Mouse (Mus musculus): ENCODE data around the gene Fcrl5. TPM values are rescaled to one million over a fixed set of nuclear protein-coding genes. Genes with fewer than 3 reads are reported as not detected.

The Fcrl5 gene
- polyA plus RNA-seq, 1 experiment from 2014 or later, result not detected

GRCm38 (mm10) chr3:87521126-87521525, 85.6 kb downstream of the Fcrl5 start:
- no peak for ATAC-seq
- Histone ChIP-seq H3K27ac (ENCODE audit: low read length) (no peak overlapping the region), H3K27me3 (ENCODE audit: control insufficient read depth, insufficient read depth, low read depth, low read length) (no peaks in the 10 kb centered on the region), H3K4me2 (ENCODE audit: low read length) (no peak overlapping the region), H3K4me1 (ENCODE audit: control insufficient read depth, insufficient read depth, low read length) (peaks cover 5% of the 10 kb centered on the region; the same call in 1 of the 2 replicates), H3K9me3 (replicated peaks; ENCODE audit: control insufficient read depth, low read length, poor library complexity, severe bottlenecking) (no peaks in the 10 kb centered on the region), H3K36me3 (ENCODE audit: control insufficient read depth, insufficient read depth, low read length) (no peaks in the 10 kb centered on the region), H3K9ac (ENCODE audit: low read depth, low read length) (no peak overlapping the region), H3K4me3 (ENCODE audit: low read depth, low read length) (no peak overlapping the region)
- 84% methylated on average over 4 of the region's 4 CpGs for WGBS

GRCm38 (mm10) chr3:87521833-87522232, 86.3 kb downstream of the Fcrl5 start:
- WGBS, result 61% methylated on average over 1 of the region's 1 CpGs

DNA sequence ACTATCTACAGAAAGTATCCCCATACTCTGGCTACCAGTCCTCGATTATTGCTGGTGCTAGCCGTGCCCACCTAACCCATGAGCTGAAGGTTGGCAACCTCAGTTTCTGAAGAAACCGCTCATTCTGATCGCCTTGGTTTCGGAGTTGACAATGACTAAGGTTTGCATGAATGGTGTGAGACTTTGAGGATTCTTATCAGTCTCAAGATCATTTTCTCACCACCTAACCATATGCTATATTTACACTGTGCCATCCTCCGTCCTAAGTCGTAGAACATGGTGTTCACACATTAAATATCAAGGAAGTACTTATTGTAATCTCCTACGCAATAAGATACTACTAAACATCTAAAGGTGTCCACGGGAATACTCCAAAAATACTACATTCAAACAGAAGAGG, 88.1 kb downstream of the Fcrl5 start:
- Histone ChIP-seq H3K9ac (ENCODE audit: low read depth, low read length) (no peak overlapping the region), H3K4me1 (ENCODE audit: control insufficient read depth, insufficient read depth, low read length) (peaks cover 15% of the 10 kb centered on the region), H3K4me3 (ENCODE audit: low read depth, low read length) (no peak overlapping the region), H3K4me2 (ENCODE audit: low read length) (no peak overlapping the region), H3K27me3 (ENCODE audit: control insufficient read depth, insufficient read depth, low read depth, low read length) (no peaks in the 10 kb centered on the region), H3K36me3 (ENCODE audit: control insufficient read depth, insufficient read depth, low read length) (peaks cover 6% of the 10 kb centered on the region), H3K9me3 (replicated peaks; ENCODE audit: control insufficient read depth, low read length, poor library complexity, severe bottlenecking) (no peaks in the 10 kb centered on the region), H3K27ac (ENCODE audit: low read length) (no peak overlapping the region)
- WGBS, result 94% methylated on average over 9 of the region's 9 CpGs
- ATAC-seq, result no peak

More at GRCm38 (mm10) chr3:87521833-87522232, 86.3 kb downstream of the Fcrl5 start:
- Histone ChIP-seq H3K27ac (ENCODE audit: low read length) (no peak overlapping the region), H3K27me3 (ENCODE audit: control insufficient read depth, insufficient read depth, low read depth, low read length) (no peaks in the 10 kb centered on the region), H3K4me3 (ENCODE audit: low read depth, low read length) (no peak overlapping the region), H3K36me3 (ENCODE audit: control insufficient read depth, insufficient read depth, low read length) (no peaks in the 10 kb centered on the region), H3K4me1 (ENCODE audit: control insufficient read depth, insufficient read depth, low read length) (peaks cover 12% of the 10 kb centered on the region), H3K4me2 (ENCODE audit: low read length) (no peak overlapping the region), H3K9ac (ENCODE audit: low read depth, low read length) (no peak overlapping the region), H3K9me3 (replicated peaks; ENCODE audit: control insufficient read depth, low read length, poor library complexity, severe bottlenecking) (no peaks in the 10 kb centered on the region)
- ATAC-seq, result no peak

DNA sequence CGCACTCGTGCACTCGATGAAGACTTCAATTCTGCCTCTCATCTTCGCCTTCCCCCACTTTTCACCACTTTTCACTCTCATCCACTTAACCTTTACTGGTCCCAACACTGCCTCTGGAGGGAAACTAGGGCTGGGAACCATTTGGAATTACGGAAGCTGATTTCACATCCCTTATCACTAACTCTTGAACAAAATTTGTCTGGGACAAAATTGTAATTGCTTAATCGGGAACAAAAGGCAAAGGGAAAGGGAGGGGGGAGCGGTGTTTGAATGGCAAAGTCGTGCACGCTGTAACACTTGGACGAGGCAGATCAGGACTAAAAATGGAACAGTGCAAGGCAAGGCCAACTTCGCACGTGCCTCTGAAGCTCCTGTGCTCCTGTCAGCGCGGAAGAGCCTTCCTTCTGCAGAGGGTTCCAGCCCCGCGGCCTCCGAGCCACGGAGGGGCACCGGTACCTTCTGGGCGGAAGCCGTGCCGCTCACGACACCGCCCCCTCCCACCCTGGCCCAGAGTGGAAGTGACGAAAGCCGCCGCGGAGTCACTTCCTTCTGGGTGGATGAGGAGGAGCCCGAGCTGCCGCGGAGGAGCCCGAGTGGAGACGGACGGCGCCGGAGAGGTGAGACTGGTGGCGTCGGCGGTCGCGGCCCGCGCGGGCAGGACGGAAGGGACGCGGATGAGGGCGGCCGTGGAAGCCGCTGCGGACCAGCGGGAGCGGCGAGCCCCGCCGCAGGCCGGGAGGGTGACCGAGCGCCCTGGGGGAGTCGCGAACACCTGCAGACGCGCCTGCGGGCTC, 89.7 kb downstream of the Fcrl5 start, which contains the start of gene Etv3:
Gene Etv3 (plus strand): TSS at position 365 of the 794 bp plus-strand sequence.
- Histone ChIP-seq H3K4me2 (ENCODE audit: low read length) (peak within 1 kb of the TSS; percentile 79), H3K4me3 (ENCODE audit: low read depth, low read length) (peak within 1 kb of the TSS; percentile 82), H3K9me3 (replicated peaks; ENCODE audit: control insufficient read depth, low read length, poor library complexity, severe bottlenecking) (no peaks in the 10 kb centered on the region), H3K36me3 (ENCODE audit: control insufficient read depth, insufficient read depth, low read length) (peaks cover 21% of the 10 kb centered on the region), H3K27me3 (ENCODE audit: control insufficient read depth, insufficient read depth, low read depth, low read length) (no peaks in the 10 kb centered on the region), H3K4me1 (ENCODE audit: control insufficient read depth, insufficient read depth, low read length) (peaks cover 15% of the 10 kb centered on the region), H3K9ac (ENCODE audit: low read depth, low read length) (peak within 1 kb of the TSS; percentile 92), H3K27ac (ENCODE audit: low read length) (peak within 1 kb of the TSS; percentile 92)
- ATAC-seq, result peak; percentile 100
- WGBS, result 5% methylated on average over 62 of the region's 64 CpGs

- Histone ChIP-seq H3K4me2 (ENCODE audit: low read length) (peak overlapping the region; percentile 79), H3K4me3 (ENCODE audit: low read depth, low read length) (peak overlapping the region; percentile 82), H3K27me3 (ENCODE audit: control insufficient read depth, insufficient read depth, low read depth, low read length) (no peaks in the 10 kb centered on the region), H3K9ac (ENCODE audit: low read depth, low read length) (peak overlapping the region; percentile 92), H3K9me3 (replicated peaks; ENCODE audit: control insufficient read depth, low read length, poor library complexity, severe bottlenecking) (no peaks in the 10 kb centered on the region), H3K36me3 (ENCODE audit: control insufficient read depth, insufficient read depth, low read length) (peaks cover 28% of the 10 kb centered on the region), H3K27ac (ENCODE audit: low read length) (peak overlapping the region; percentile 92), H3K4me1 (ENCODE audit: control insufficient read depth, insufficient read depth, low read length) (peaks cover 15% of the 10 kb centered on the region)
- peak; percentile 80 for ATAC-seq
- WGBS, result 6% methylated on average over 27 of the region's 27 CpGs
Measured at GRCm38 (mm10) chr3:87525837-87526570, 90.4 kb downstream of the Fcrl5 start.

- 87% methylated on average over 12 of the region's 12 CpGs for WGBS
- no peak overlapping the region for H3K9ac ChIP-seq (ENCODE audit: low read depth, low read length)
- no peak for ATAC-seq
Measured at GRCm38 (mm10) chr3:87527139-87527538, 91.6 kb downstream of the Fcrl5 start.

DNA sequence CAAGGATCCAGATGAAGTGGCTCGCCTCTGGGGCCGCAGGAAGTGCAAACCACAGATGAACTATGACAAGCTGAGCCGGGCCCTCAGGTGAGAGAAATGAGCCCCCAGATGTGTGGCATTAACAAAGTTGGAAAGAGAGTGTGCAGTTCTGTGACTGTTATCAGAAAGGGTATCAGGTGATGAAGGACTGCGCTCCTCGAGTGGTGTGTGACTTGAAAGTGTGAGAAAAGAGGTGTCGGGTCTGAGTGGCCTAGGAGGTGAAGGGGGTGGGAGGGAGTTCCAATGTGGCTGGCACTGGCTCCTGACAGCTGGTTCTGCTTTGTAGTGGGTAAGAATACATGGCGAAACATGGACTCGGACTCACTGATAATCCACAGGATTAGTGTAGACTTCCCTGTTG, 92.4 kb downstream of the Fcrl5 start:
- WGBS, result 94% methylated on average over 8 of the region's 8 CpGs
- Histone ChIP-seq H3K27me3 (ENCODE audit: control insufficient read depth, insufficient read depth, low read depth, low read length) (no peaks in the 10 kb centered on the region), H3K9ac (ENCODE audit: low read depth, low read length) (no peak overlapping the region), H3K4me1 (ENCODE audit: control insufficient read depth, insufficient read depth, low read length) (peaks cover 15% of the 10 kb centered on the region), H3K36me3 (ENCODE audit: control insufficient read depth, insufficient read depth, low read length) (peaks cover 40% of the 10 kb centered on the region), H3K4me3 (ENCODE audit: low read depth, low read length) (no peak overlapping the region), H3K9me3 (replicated peaks; ENCODE audit: control insufficient read depth, low read length, poor library complexity, severe bottlenecking) (no peaks in the 10 kb centered on the region), H3K27ac (ENCODE audit: low read length) (no peak overlapping the region), H3K4me2 (ENCODE audit: low read length) (no peak overlapping the region)
- ATAC-seq, result no peak

More at GRCm38 (mm10) chr3:87527139-87527538, 91.6 kb downstream of the Fcrl5 start:
- Histone ChIP-seq H3K27ac (ENCODE audit: low read length) (no peak overlapping the region), H3K4me2 (ENCODE audit: low read length) (no peak overlapping the region), H3K4me3 (ENCODE audit: low read depth, low read length) (no peak overlapping the region), H3K9me3 (replicated peaks; ENCODE audit: control insufficient read depth, low read length, poor library complexity, severe bottlenecking) (no peaks in the 10 kb centered on the region), H3K27me3 (ENCODE audit: control insufficient read depth, insufficient read depth, low read depth, low read length) (no peaks in the 10 kb centered on the region), H3K4me1 (ENCODE audit: control insufficient read depth, insufficient read depth, low read length) (peaks cover 15% of the 10 kb centered on the region), H3K36me3 (ENCODE audit: control insufficient read depth, insufficient read depth, low read length) (peaks cover 32% of the 10 kb centered on the region)

DNA sequence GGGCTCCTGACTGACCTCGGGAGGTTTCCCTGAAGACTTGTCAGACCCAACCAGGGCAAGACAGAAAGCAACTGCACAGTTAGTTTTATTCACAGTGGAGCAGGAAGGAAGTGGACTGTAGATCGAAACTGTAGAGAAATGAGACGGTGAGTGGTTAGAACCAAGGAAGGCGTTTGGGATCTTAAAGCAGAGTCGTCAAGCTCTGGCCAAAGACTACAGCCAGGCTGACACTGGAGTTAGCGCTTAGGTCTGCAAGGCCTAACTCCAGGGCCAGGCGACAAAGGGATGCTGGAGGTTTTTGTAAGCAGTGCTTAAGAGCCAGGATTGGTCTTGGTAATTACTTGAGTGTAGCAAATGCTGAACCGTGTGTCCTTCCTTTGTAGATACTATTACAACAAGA, 93.3 kb downstream of the Fcrl5 start:
- no peaks in the 10 kb centered on the region for H3K27me3 ChIP-seq (ENCODE audit: control insufficient read depth, insufficient read depth, low read depth, low read length)
- WGBS, result 94% methylated on average over 8 of the region's 8 CpGs
- H3K9me3 ChIP-seq (replicated peaks; ENCODE audit: control insufficient read depth, low read length, poor library complexity, severe bottlenecking), result no peaks in the 10 kb centered on the region
- H3K27ac ChIP-seq (ENCODE audit: low read length), result no peak overlapping the region
- peaks cover 15% of the 10 kb centered on the region for H3K4me1 ChIP-seq (ENCODE audit: control insufficient read depth, insufficient read depth, low read length)
- no peak for ATAC-seq
- H3K4me3 ChIP-seq (ENCODE audit: low read depth, low read length), result no peak overlapping the region
- H3K4me2 ChIP-seq (ENCODE audit: low read length), result no peak overlapping the region
- H3K36me3 ChIP-seq (ENCODE audit: control insufficient read depth, insufficient read depth, low read length), result peaks cover 43% of the 10 kb centered on the region
- H3K9ac ChIP-seq (ENCODE audit: low read depth, low read length), result no peak overlapping the region

GRCm38 (mm10) chr3:87529568-87529967, 94.0 kb downstream of the Fcrl5 start:
- WGBS, result 95% methylated on average over 11 of the region's 11 CpGs
- no peaks in the 10 kb centered on the region for H3K9me3 ChIP-seq (replicated peaks; ENCODE audit: control insufficient read depth, low read length, poor library complexity, severe bottlenecking)
- no peak overlapping the region for H3K9ac ChIP-seq (ENCODE audit: low read depth, low read length)
- no peak overlapping the region for H3K4me2 ChIP-seq (ENCODE audit: low read length)
- H3K4me1 ChIP-seq (ENCODE audit: control insufficient read depth, insufficient read depth, low read length), result peaks cover 15% of the 10 kb centered on the region
- H3K4me3 ChIP-seq (ENCODE audit: low read depth, low read length), result no peak overlapping the region
- H3K27me3 ChIP-seq (ENCODE audit: control insufficient read depth, insufficient read depth, low read depth, low read length), result no peaks in the 10 kb centered on the region
- H3K36me3 ChIP-seq (ENCODE audit: control insufficient read depth, insufficient read depth, low read length), result peaks cover 46% of the 10 kb centered on the region
- no peak for ATAC-seq
- no peak overlapping the region for H3K27ac ChIP-seq (ENCODE audit: low read length)

Data from midbrain, embryonic 16.5 days (tissue).